Mouse (Mus musculus): ENCODE results near the gene Kiss1.

GRCm38 (mm10) chr1:133274163-133274562 is 47.5 kb upstream of the Kiss1 start:
- TF ChIP-seq POLR2A (IDR thresholded peaks at IDR 0.05; ENCODE audit: borderline replicate concordance, extremely low read depth, insufficient read depth, insufficient read length, poor library complexity, severe bottlenecking) (no peak), CTCF (IDR thresholded peaks at IDR 0.05; ENCODE audit: borderline replicate concordance, extremely low read depth, insufficient read depth, insufficient read length) (no peak)

Data from brain, embryonic 14.5 days (tissue).